Mouse (Mus musculus): ENCODE measurements around the gene Grin2d.

DNA sequence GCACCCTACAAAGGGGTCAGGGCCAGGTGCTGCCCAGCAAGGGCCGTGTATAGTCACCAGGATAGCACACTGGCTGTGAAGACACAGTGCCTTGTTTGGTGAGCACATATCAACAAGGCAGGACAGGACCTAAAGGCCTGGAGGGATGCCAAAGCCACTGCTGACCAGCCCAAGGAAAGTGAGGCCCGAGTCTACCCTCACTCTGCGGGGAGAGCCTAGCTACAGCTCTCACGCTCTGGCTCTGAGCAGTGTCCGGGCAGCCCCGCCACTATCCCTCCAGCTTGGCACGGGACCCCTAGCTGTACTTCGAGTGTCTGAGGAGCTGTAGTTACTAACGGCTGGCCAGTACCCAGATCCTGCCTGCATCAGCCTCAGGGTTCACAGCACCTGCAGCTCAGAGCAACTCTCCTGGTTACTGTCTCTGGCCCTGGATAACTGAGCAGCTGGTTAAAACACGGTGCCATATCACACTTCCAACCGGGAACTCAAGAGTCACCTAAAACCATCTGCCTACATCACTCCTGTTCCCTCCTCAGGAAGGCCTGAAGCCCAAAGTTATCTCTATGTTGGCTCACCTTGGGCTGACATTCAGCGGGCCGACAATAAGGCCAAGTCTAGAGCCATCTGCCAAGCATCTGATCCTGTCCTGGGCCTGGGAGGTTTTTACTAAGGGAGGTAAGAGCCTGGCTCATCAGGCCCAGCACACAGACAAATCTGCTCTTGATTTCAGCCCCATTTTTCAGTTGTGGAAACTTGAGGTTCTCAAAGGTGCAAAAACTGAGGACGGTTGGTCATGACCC is 68.7 kb downstream of the Grin2d start:
- no peak for TF ChIP-seq CTCF (IDR thresholded peaks at IDR 0.05; ENCODE audit: control insufficient read depth, insufficient read depth, low read length)
- TF ChIP-seq POLR2A (IDR thresholded peaks at IDR 0.05; ENCODE audit: borderline replicate concordance, control insufficient read depth, low read depth, low read length), result no peak
